Mouse (Mus musculus): Measurements from ENCODE around the gene Sema5b. TPM values are rescaled to one million over a fixed set of nuclear protein-coding genes. Genes with fewer than 3 reads are reported as not detected.

Sema5b gene
- polyA plus RNA-seq, 1 experiment from 2014 or later = 6.4 TPM

DNA sequence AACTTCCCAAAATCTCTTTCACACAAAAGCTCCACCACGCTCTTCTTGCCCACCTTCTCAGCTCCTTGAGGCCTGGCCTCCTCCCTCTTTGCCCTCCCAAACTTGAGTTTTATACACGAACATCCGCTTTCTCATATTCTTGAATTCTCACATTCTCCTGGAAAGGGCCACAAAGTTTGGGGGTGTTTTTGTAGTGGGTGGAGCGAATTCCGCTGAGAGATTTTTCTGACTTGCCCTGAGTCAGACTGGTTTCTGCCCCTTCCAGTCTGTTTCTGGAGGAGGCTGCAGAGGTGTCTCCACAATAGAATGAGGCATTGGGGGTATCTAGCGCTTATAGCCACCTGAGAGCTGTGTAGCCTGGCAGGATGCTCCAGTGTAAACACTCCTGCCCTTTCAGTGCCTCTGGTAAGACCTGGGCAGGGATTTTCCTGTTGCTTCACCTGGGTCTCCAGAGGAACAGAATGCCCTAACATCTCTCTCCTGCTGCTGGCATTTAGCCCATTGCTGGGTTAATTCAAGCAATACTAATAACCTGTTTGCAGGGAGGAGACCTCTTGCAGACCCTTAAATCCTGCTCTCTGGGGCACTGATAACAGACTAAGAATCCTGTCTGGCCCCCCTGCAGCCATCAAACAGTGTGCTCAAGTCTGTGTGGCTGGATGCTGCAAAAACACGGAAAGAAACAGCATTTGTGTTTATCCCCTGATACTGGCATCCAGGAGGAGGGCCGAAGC is 46.3 kb downstream of the Sema5b start:
- Histone ChIP-seq H3K4me3 (no peak overlapping the region), H3K4me1 (peaks cover 64% of the 10 kb centered on the region), H3K36me3 (no peaks in the 10 kb centered on the region), H3K9ac (no peak overlapping the region; the same call in 1 of the 2 replicates), H3K27ac (peak overlapping the region; percentile 33; the same call in 1 of the 2 replicates), H3K4me2 (replicated peaks) (peak overlapping the region; percentile 56; the same call in 1 of the 2 replicates), H3K9me3 (no peaks in the 10 kb centered on the region), H3K27me3 (no peaks in the 10 kb centered on the region)
- no peak for ATAC-seq (ENCODE audit: low FRiP score, low read depth)
- WGBS = 67% methylated on average over 8 of the region's 8 CpGs

GRCm38 (mm10) chr16:35587866-35588465 is 47.0 kb downstream of the Sema5b start:
- peaks cover 72% of the 10 kb centered on the region for H3K4me1 ChIP-seq
- H3K4me3 ChIP-seq = peak overlapping the region; percentile 15; the same call in 1 of the 2 replicates
- no peaks in the 10 kb centered on the region for H3K36me3 ChIP-seq
- peak overlapping the region; percentile 56 for H3K4me2 ChIP-seq (replicated peaks)
- no peaks in the 10 kb centered on the region for H3K27me3 ChIP-seq
- 9% methylated on average over 19 of the region's 20 CpGs for WGBS
- H3K27ac ChIP-seq = peak overlapping the region; percentile 33; the same call in 1 of the 2 replicates
- H3K9ac ChIP-seq = peak overlapping the region; percentile 25; the same call in 1 of the 2 replicates
- no peak for ATAC-seq (ENCODE audit: low FRiP score, low read depth)
- H3K9me3 ChIP-seq = no peaks in the 10 kb centered on the region

GRCm38 (mm10) chr16:35588731-35589151 is 47.8 kb downstream of the Sema5b start:
- ATAC-seq (ENCODE audit: low FRiP score, low read depth) = no peak

GRCm38 (mm10) chr16:35591756-35592155 is 50.8 kb downstream of the Sema5b start:
- Histone ChIP-seq H3K4me1 (peaks cover 61% of the 10 kb centered on the region), H3K9ac (no peak overlapping the region), H3K27ac (peak overlapping the region; percentile 48; the same call in 1 of the 2 replicates), H3K27me3 (no peaks in the 10 kb centered on the region), H3K9me3 (peaks cover 4% of the 10 kb centered on the region; the same call in 1 of the 2 replicates), H3K36me3 (no peaks in the 10 kb centered on the region), H3K4me2 (replicated peaks) (peak overlapping the region; percentile 40), H3K4me3 (no peak overlapping the region)
- WGBS = 13% methylated on average over 11 of the region's 11 CpGs
- no peak for ATAC-seq (ENCODE audit: low FRiP score, low read depth)

More at GRCm38 (mm10) chr16:35588731-35589151, 47.8 kb downstream of the Sema5b start:
- Histone ChIP-seq H3K9ac (0 out of 2 replicates have a peak overlapping the region, but pooled peaks have one; percentile 8), H3K4me2 (replicated peaks) (peak overlapping the region; percentile 37), H3K27ac (no peak overlapping the region), H3K4me3 (no peak overlapping the region), H3K27me3 (no peaks in the 10 kb centered on the region), H3K9me3 (peaks cover 4% of the 10 kb centered on the region; the same call in 1 of the 2 replicates), H3K4me1 (peaks cover 72% of the 10 kb centered on the region), H3K36me3 (no peaks in the 10 kb centered on the region)
- 17% methylated on average over 18 of the region's 18 CpGs for WGBS

DNA sequence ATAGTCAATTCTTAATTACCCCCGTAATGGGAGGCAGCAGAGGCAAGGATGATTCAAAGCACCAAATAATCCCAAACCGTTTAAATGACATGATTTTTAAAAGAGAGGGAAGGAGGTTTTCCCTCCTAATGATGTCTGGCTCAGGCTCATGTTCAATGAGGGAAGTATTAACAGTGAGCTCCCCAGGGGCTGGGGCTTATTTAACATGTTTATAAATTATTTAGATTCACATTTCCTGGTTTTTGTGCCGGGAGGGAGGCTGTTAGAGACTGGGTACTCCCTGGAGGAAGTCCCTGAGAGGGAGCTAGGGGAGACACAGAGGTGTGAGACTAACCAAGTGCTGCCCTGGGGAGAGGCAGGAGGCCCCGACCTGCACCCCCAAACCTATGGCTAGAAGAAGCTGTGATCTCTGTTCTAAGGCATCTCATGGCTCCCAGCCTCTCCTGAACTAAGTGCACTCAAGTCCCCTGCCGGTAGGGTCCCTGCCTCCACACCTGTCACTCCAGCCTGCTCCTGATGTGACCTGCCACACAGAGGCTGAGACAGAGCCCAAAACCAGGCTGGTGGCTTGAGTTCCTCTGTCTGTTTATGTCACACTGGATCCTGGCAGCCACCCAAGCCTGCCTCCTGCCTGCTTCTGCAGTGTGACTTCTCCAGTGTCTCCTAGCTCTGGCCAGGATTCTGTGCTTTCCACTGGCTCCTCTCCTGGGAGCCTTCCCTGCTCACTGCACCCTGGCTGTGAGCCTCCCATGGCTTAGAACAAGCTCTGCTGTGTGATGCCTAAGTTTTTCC is 51.5 kb downstream of the Sema5b start:
- ATAC-seq (ENCODE audit: low FRiP score, low read depth) = no peak
- Histone ChIP-seq H3K27ac (peak overlapping the region; percentile 61), H3K36me3 (no peaks in the 10 kb centered on the region), H3K4me2 (replicated peaks) (no peak overlapping the region; the same call in 1 of the 2 replicates), H3K27me3 (no peaks in the 10 kb centered on the region), H3K4me1 (peaks cover 61% of the 10 kb centered on the region), H3K9ac (no peak overlapping the region), H3K4me3 (no peak overlapping the region), H3K9me3 (peaks cover 4% of the 10 kb centered on the region; the same call in 1 of the 2 replicates)
- 14% methylated on average over 5 of the region's 5 CpGs for WGBS

- no peak overlapping the region for H3K4me3 ChIP-seq
- no peak overlapping the region for H3K27ac ChIP-seq
- ATAC-seq (ENCODE audit: low FRiP score, low read depth) = no peak
Observed at GRCm38 (mm10) chr16:35593474-35593873, 52.5 kb downstream of the Sema5b start.

DNA sequence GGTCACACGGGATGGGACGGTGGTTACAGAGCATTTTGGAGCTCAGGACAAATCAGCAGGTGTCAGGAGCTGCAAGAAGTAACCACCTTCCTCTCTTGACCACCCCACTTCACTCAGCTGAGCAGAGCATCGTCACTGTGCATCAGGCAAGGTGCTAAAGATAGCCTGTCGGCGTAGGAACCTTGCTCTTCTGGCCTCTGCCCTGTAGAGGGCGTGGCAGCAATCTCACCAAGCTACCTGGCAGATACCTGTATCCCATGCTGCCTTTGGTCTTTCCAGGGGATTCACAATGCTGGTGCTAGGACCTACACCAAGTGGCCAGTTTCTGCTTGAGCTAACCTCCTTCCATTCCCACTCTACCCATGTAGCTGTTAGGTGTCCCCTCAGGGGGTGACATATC is 55.3 kb downstream of the Sema5b start:
- H3K4me3 ChIP-seq = no peak overlapping the region
- WGBS = 54% methylated on average over 6 of the region's 6 CpGs
- no peaks in the 10 kb centered on the region for H3K36me3 ChIP-seq
- H3K27me3 ChIP-seq = 0 out of 2 replicates have a peak, but pooled peaks cover 5% of the 10 kb centered on the region
- H3K4me1 ChIP-seq = peaks cover 58% of the 10 kb centered on the region
- H3K9ac ChIP-seq = no peak overlapping the region
- ATAC-seq (ENCODE audit: low FRiP score, low read depth) = no peak
- no peak overlapping the region for H3K4me2 ChIP-seq (replicated peaks)
- H3K9me3 ChIP-seq = peaks cover 4% of the 10 kb centered on the region; the same call in 1 of the 2 replicates
- H3K27ac ChIP-seq = peak overlapping the region; percentile 34; the same call in 1 of the 2 replicates

More at GRCm38 (mm10) chr16:35593474-35593873, 52.5 kb downstream of the Sema5b start:
- Histone ChIP-seq H3K4me2 (replicated peaks) (no peak overlapping the region), H3K27me3 (0 out of 2 replicates have a peak, but pooled peaks cover 2% of the 10 kb centered on the region), H3K9me3 (peaks cover 4% of the 10 kb centered on the region; the same call in 1 of the 2 replicates), H3K36me3 (no peaks in the 10 kb centered on the region), H3K4me1 (peaks cover 60% of the 10 kb centered on the region), H3K9ac (no peak overlapping the region)
- WGBS = 94% methylated on average over 5 of the region's 5 CpGs

DNA sequence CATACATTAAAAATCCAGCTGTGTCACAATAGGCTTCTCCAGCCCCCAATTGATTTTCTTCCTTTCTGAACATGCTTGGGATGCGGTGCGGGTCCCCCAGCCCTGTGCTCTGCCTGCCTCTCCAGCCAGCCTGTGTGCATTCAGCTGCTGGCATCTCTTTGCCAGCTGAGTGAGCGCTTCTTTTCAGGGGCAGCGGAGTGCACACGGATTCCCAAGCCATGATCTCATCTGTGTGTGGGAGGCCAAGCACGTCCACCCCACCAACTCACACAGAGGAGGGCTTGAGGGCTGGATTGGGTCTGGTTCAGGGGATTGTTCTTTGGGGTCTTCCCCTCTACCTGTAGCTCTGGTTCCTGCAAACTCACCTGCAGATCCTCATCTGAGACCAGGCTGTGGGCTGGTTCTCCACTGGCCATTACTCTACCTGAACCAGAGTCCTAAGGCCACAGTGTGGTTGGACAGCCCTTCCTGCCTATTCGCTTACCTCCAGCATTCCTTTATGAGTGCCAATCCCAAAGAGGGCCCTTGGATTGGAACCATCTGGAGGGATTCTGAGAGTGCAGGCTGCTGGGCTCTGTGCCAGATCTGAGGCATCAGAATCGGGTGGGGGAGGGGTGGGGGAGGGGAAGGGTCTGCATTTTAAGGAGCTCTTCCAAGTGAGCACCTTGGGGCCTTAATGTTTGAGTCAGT is 55.9 kb downstream of the Sema5b start:
- Histone ChIP-seq H3K9me3 (peaks cover 4% of the 10 kb centered on the region; the same call in 1 of the 2 replicates), H3K4me3 (no peak overlapping the region), H3K9ac (0 out of 2 replicates have a peak overlapping the region, but pooled peaks have one; percentile 25), H3K27ac (peak overlapping the region; percentile 34; the same call in 1 of the 2 replicates), H3K4me1 (peaks cover 54% of the 10 kb centered on the region), H3K4me2 (replicated peaks) (0 out of 2 replicates have a peak overlapping the region, but pooled peaks have one; percentile 14), H3K36me3 (no peaks in the 10 kb centered on the region), H3K27me3 (peaks cover 5% of the 10 kb centered on the region; the same call in 1 of the 2 replicates)
- 0 out of 2 replicates have a peak, but pooled peaks have one; percentile 21 for ATAC-seq (ENCODE audit: low FRiP score, low read depth)
- WGBS = 31% methylated on average over 8 of the region's 8 CpGs

GRCm38 (mm10) chr16:35597991-35598390 is 57.0 kb downstream of the Sema5b start:
- no peak for ATAC-seq (ENCODE audit: low FRiP score, low read depth)
- Histone ChIP-seq H3K27me3 (peaks cover 5% of the 10 kb centered on the region; the same call in 1 of the 2 replicates), H3K27ac (no peak overlapping the region), H3K4me3 (no peak overlapping the region), H3K9ac (no peak overlapping the region), H3K9me3 (peaks cover 4% of the 10 kb centered on the region; the same call in 1 of the 2 replicates), H3K4me2 (replicated peaks) (no peak overlapping the region), H3K4me1 (peaks cover 44% of the 10 kb centered on the region), H3K36me3 (no peaks in the 10 kb centered on the region)
- WGBS = 7% methylated on average over 6 of the region's 6 CpGs

DNA sequence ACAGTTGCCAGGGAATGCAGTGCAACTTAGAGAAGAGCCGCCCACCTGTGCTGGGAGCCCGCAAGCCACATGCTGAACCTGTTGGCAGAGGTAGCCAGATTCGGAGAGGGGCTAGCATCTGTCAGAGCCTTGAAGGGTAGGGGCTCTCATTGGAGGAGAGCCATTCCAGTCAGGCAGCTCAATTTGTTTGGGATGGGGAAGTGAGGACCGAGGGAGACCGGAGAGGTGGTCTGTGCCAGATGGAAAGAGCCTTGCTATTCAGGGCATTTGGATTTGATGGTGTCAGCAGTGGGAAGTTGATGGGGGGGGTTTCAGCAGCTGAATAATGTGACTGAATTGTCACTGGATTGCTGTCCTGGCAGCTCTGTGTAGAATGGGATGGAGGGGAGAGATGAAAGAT is 57.9 kb downstream of the Sema5b start:
- H3K4me2 ChIP-seq (replicated peaks) = no peak overlapping the region
- no peak overlapping the region for H3K9ac ChIP-seq
- H3K36me3 ChIP-seq = no peaks in the 10 kb centered on the region
- H3K27me3 ChIP-seq = peaks cover 5% of the 10 kb centered on the region; the same call in 1 of the 2 replicates
- H3K27ac ChIP-seq = no peak overlapping the region
- ATAC-seq (ENCODE audit: low FRiP score, low read depth) = no peak
- no peaks in the 10 kb centered on the region for H3K9me3 ChIP-seq
- 41% methylated on average over 5 of the region's 5 CpGs for WGBS
- no peak overlapping the region for H3K4me3 ChIP-seq
- H3K4me1 ChIP-seq = peaks cover 52% of the 10 kb centered on the region

DNA sequence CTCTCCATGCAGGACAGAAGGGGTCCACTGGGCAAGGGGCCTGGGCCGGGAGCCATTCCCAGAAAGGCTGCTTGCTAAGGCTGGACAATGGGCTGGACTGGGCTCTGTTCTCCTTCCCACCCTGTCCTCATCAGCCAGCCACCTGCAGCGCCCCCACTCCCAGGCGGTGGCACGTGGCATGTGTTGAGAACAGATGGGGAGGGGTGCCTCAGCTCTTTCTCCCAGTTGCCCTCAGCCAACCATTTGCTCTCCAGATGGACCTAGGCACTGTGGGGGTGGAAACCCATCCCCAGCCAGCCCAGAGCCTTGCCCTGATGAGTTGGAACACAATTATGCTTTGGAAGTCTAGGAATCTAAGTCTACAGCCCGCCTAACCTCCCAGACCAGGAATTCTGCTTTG is 59.3 kb downstream of the Sema5b start:
- H3K9ac ChIP-seq = no peak overlapping the region
- H3K4me2 ChIP-seq (replicated peaks) = no peak overlapping the region
- no peak for ATAC-seq (ENCODE audit: low FRiP score, low read depth)
- 68% methylated on average over 5 of the region's 5 CpGs for WGBS
- peaks cover 53% of the 10 kb centered on the region for H3K4me1 ChIP-seq
- peaks cover 5% of the 10 kb centered on the region; the same call in 1 of the 2 replicates for H3K27me3 ChIP-seq
- no peaks in the 10 kb centered on the region for H3K9me3 ChIP-seq
- H3K4me3 ChIP-seq = no peak overlapping the region
- H3K27ac ChIP-seq = no peak overlapping the region
- no peaks in the 10 kb centered on the region for H3K36me3 ChIP-seq
